Mouse (Mus musculus): ENCODE data around the gene Map4k3.

- TF ChIP-seq CTCF (IDR thresholded peaks at IDR 0.05; ENCODE audit: low read depth, low read length) (no peak), POLR2A (IDR thresholded peaks at IDR 0.05; ENCODE audit: insufficient read depth, low read length) (no peak), EP300 (IDR thresholded peaks at IDR 0.05; ENCODE audit: insufficient read depth, low read depth, low read length) (no peak)
Measured at GRCm38 (mm10) chr17:80574471-80574965, 153.8 kb downstream of the Map4k3 start.

Data from ES-Bruce4 (cell line).